Mouse (Mus musculus) forebrain, embryonic 15.5 days (tissue): Measurements from ENCODE around the gene Mbd3l2. TPM values are rescaled to one million over a fixed set of nuclear protein-coding genes. Genes with fewer than 3 reads are reported as not detected.

Source experiments
- microRNA-seq: library from miRNA; unstranded; fragments of <30 nt; microRNA quantifications from one replicate; pipeline ENCODE4, GENCODE M21; 2016
- polyA plus RNA-seq: library from polyadenylated mRNA; unstranded; fragments of >200 nt; fragmentation: Nextera tagmentation; extraction: Ambion mirVana; gene quantifications from 2 replicates; pipeline ENCODE4 v1.2.1, GENCODE M21; 2015

The Mbd3l2 gene
- polyA plus RNA-seq, 1 experiment from 2014 or later = not detected

Small RNA genes within 50 kb of the gene (microRNA-seq; reads per million reads assigned to microRNA genes)
- not detected for gene Gm22854

Other genes starting within 250 kb of the Mbd3l2 start
- 119 and 121 TPM in 2 replicates for gene Chordc1, start 138.5 kb upstream of the Mbd3l2 start, polyA plus RNA-seq
- 1.3 and 1.4 TPM in 2 replicates for gene Naalad2, start 27.7 kb upstream of the Mbd3l2 start, polyA plus RNA-seq
- gene Ubtfl1, start 26.2 kb upstream of the Mbd3l2 start, polyA plus RNA-seq = not detected in 2 replicates
- gene Zfp558, start 47.6 kb downstream of the Mbd3l2 start, polyA plus RNA-seq = 42.1 and 50.8 TPM in 2 replicates
- gene Mbd3l1, start 47.7 kb downstream of the Mbd3l2 start, polyA plus RNA-seq = not detected in 2 replicates
- not detected in 2 replicates for gene Muc16, start 243.9 kb downstream of the Mbd3l2 start, polyA plus RNA-seq